Mouse (Mus musculus): ENCODE data around the gene Sirpa.

DNA sequence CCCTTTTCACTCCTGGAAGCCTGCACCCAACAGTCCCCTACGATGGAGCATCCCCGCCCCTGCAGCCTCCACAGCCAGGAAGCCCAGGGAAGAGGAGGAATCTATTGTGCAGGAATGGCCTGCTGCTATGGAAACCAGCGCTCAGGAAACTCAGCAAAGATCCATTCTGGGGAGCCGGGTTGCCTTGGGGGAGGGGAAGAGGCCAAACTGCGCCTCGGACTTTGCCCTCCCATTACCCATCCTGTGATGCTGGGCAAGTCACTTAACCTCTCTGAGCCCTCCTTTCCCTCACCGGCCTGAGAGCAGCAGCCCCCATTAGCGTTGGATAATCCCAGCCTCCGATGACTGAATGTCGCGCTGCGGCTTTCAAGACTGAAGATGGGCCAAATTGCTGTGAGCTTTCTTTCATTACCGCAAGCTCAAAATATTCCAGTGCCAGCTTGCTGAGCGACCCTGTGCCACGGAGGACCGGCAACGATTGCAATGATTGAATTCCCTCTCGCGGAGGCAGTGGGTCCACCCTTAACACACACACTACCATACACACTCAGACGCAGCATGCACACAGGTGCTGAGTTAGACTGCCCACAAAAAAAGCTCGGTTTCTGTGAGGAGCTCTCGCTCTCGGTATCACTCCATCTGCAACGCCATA lies 18.1 kb upstream of the Sirpa start:
- TF ChIP-seq POLR2A (IDR thresholded peaks at IDR 0.05; ENCODE audit: low read depth, low read length), result no peak
- no peak for TF ChIP-seq CTCF (conservative IDR thresholded peaks at IDR 0.05; ENCODE audit: insufficient read depth, insufficient read length, low read depth, low read length)
